Mouse (Mus musculus) heart, adult 2 months (tissue): ENCODE data around the gene Myh8.

Source experiments
- EP300 ChIP-seq: fragments of 200-500 bp; IDR thresholded peaks from 2 replicates; pipeline ENCODE4 v1.6.1; 2011; ENCODE audit warnings: low read depth, low read length, control low read depth; ENCODE audit not compliant: insufficient read depth
- POLR2A ChIP-seq: fragments of 200-500 bp; IDR thresholded peaks from 2 replicates; pipeline ENCODE4 v1.6.1; 2011; ENCODE audit warnings: mild to moderate bottlenecking, low read depth, low read length, control low read depth; ENCODE audit not compliant: insufficient read depth

- TF ChIP-seq POLR2A (no peak), EP300 (no peak)
These were observed 68.9 kb downstream of the Myh8 start for GRCm38 (mm10) chr11:67345856-67346236.
